Mouse (Mus musculus): Measurements from ENCODE around the gene Otulin. TPM values are rescaled to one million over a fixed set of nuclear protein-coding genes. Genes with fewer than 3 reads are reported as not detected.

Gene Otulin
- polyA plus RNA-seq, 1 experiment = 23.9 TPM

- H3K4me3 ChIP-seq (ENCODE audit: insufficient read depth, low read length) = no peak overlapping the region
- no peak overlapping the region for H3K27ac ChIP-seq (ENCODE audit: insufficient read depth, low read length)
- TF ChIP-seq POLR2A (IDR thresholded peaks at IDR 0.05; ENCODE audit: extremely low read depth, insufficient read depth, low read length) (no peak), CTCF (IDR thresholded peaks at IDR 0.05; ENCODE audit: extremely low read depth, insufficient read depth, low read length) (no peak)
- H3K4me1 ChIP-seq (ENCODE audit: control insufficient read depth, insufficient read depth, low read length) = no peaks in the 10 kb centered on the region
Observed at GRCm38 (mm10) chr15:27641171-27641570, 10.7 kb upstream of the Otulin start.

- no peak overlapping the region for H3K4me3 ChIP-seq (ENCODE audit: insufficient read depth, low read length)
- peaks cover 4% of the 10 kb centered on the region; the same call in 1 of the 2 replicates for H3K4me1 ChIP-seq (ENCODE audit: control insufficient read depth, insufficient read depth, low read length)
- TF ChIP-seq CTCF (IDR thresholded peaks at IDR 0.05; ENCODE audit: extremely low read depth, insufficient read depth, low read length) (no peak), POLR2A (IDR thresholded peaks at IDR 0.05; ENCODE audit: extremely low read depth, insufficient read depth, low read length) (no peak)
- no peak overlapping the region for H3K27ac ChIP-seq (ENCODE audit: insufficient read depth, low read length)
Observed at GRCm38 (mm10) chr15:27633941-27634900, 3.7 kb upstream of the Otulin start.

- TF ChIP-seq CTCF (IDR thresholded peaks at IDR 0.05; ENCODE audit: extremely low read depth, insufficient read depth, low read length) (no peak), POLR2A (IDR thresholded peaks at IDR 0.05; ENCODE audit: extremely low read depth, insufficient read depth, low read length) (no peak)
- Histone ChIP-seq H3K27ac (ENCODE audit: insufficient read depth, low read length) (no peak overlapping the region), H3K4me1 (ENCODE audit: control insufficient read depth, insufficient read depth, low read length) (peaks cover 7% of the 10 kb centered on the region), H3K4me3 (ENCODE audit: insufficient read depth, low read length) (peak overlapping the region; percentile 59)
Observed at GRCm38 (mm10) chr15:27629800-27630600, 493 bp downstream of the Otulin start.

GRCm38 (mm10) chr15:27629046-27629445 is 1.4 kb downstream of the Otulin start:
- Histone ChIP-seq H3K27ac (ENCODE audit: insufficient read depth, low read length) (no peak overlapping the region), H3K4me1 (ENCODE audit: control insufficient read depth, insufficient read depth, low read length) (peaks cover 7% of the 10 kb centered on the region), H3K4me3 (ENCODE audit: insufficient read depth, low read length) (no peak overlapping the region; the same call in 1 of the 2 replicates)
- TF ChIP-seq CTCF (IDR thresholded peaks at IDR 0.05; ENCODE audit: extremely low read depth, insufficient read depth, low read length) (no peak), POLR2A (IDR thresholded peaks at IDR 0.05; ENCODE audit: extremely low read depth, insufficient read depth, low read length) (no peak)

GRCm38 (mm10) chr15:27627794-27628193 is 2.7 kb downstream of the Otulin start:
- H3K4me3 ChIP-seq (ENCODE audit: insufficient read depth, low read length) = no peak overlapping the region

GRCm38 (mm10) chr15:27626314-27626713 is 4.2 kb downstream of the Otulin start:
- TF ChIP-seq POLR2A (IDR thresholded peaks at IDR 0.05; ENCODE audit: extremely low read depth, insufficient read depth, low read length) (no peak), CTCF (IDR thresholded peaks at IDR 0.05; ENCODE audit: extremely low read depth, insufficient read depth, low read length) (no peak)
- H3K27ac ChIP-seq (ENCODE audit: insufficient read depth, low read length) = no peak overlapping the region

More at GRCm38 (mm10) chr15:27627794-27628193, 2.7 kb downstream of the Otulin start:
- TF ChIP-seq CTCF (IDR thresholded peaks at IDR 0.05; ENCODE audit: extremely low read depth, insufficient read depth, low read length) (no peak), POLR2A (IDR thresholded peaks at IDR 0.05; ENCODE audit: extremely low read depth, insufficient read depth, low read length) (no peak)
- no peak overlapping the region for H3K27ac ChIP-seq (ENCODE audit: insufficient read depth, low read length)
- H3K4me1 ChIP-seq (ENCODE audit: control insufficient read depth, insufficient read depth, low read length) = peaks cover 7% of the 10 kb centered on the region

GRCm38 (mm10) chr15:27625890-27626255 is 4.6 kb downstream of the Otulin start:
- Histone ChIP-seq H3K27ac (ENCODE audit: insufficient read depth, low read length) (peak overlapping the region; percentile 19), H3K4me3 (ENCODE audit: insufficient read depth, low read length) (no peak overlapping the region), H3K4me1 (ENCODE audit: control insufficient read depth, insufficient read depth, low read length) (peaks cover 9% of the 10 kb centered on the region)
- TF ChIP-seq POLR2A (IDR thresholded peaks at IDR 0.05; ENCODE audit: extremely low read depth, insufficient read depth, low read length) = no peak
- TF ChIP-seq CTCF (IDR thresholded peaks at IDR 0.05; ENCODE audit: extremely low read depth, insufficient read depth, low read length) = no peak

More at GRCm38 (mm10) chr15:27626314-27626713, 4.2 kb downstream of the Otulin start:
- Histone ChIP-seq H3K4me3 (ENCODE audit: insufficient read depth, low read length) (no peak overlapping the region), H3K4me1 (ENCODE audit: control insufficient read depth, insufficient read depth, low read length) (peaks cover 9% of the 10 kb centered on the region)

GRCm38 (mm10) chr15:27625014-27625889 is 5.2 kb downstream of the Otulin start:
- no peak for TF ChIP-seq CTCF (IDR thresholded peaks at IDR 0.05; ENCODE audit: extremely low read depth, insufficient read depth, low read length)
- no peak for TF ChIP-seq POLR2A (IDR thresholded peaks at IDR 0.05; ENCODE audit: extremely low read depth, insufficient read depth, low read length)
- H3K4me1 ChIP-seq (ENCODE audit: control insufficient read depth, insufficient read depth, low read length) = peaks cover 9% of the 10 kb centered on the region
- H3K27ac ChIP-seq (ENCODE audit: insufficient read depth, low read length) = peak overlapping the region; percentile 24
- H3K4me3 ChIP-seq (ENCODE audit: insufficient read depth, low read length) = no peak overlapping the region

Measured in cortical plate, adult 2 months (tissue).